8 mouse cellular contexts compared by ENCODE assay signal in the genomic region with DNA sequence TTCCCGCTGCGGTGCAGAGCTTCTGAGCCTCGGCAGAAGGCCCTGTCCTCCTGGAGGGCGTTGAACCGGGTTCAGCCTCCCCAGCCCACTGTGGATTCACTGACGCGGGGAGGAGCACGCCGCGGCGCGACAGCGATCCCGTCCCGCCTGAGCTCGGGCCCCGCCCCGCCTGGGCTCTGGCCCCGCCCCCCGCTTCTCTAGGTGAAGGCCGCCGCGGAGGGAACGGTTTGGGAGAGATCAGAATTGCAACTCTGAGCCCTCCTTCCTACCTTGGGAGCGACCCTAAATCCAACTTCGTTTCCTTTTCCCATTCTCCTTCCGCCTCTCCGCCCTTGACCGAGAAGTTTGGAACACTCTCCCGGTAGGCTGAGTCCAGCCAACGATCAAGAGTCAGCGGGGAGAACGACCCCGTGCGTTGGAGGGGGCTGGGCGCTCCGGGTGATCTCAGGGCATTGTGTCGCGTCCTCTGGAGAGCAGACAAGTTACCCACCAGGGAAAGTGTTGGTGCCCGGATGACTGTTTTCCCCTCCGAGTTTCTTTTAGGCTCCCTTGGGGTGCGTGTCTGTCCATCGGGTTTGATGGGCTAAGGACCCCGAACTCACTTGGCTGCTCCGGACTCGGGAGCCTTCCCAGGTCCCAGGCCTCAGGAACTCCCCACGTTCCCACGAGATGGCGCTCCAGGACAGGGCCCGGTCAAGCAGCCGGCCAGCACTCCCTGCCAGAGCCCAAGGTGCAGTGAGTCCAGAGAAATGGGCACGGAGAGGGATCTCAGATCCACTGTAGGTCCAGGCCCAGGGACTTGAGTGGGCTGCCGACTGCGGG. TPM values are rescaled to one million over a fixed set of nuclear protein-coding genes. Genes with fewer than 3 reads are reported as not detected.
DNase-seq lines count a peak whose midpoint lies in the region; ATAC-seq lines count a peak whose summit lies in the region.

No protein-coding gene starts in this region.

- WGBS in embryonic facial prominence, embryonic 14.5 days: under 1% methylated on average over 46 of the region's 54 CpGs
- WGBS in limb, embryonic 15.5 days: under 1% methylated on average over 54 of the region's 54 CpGs
- under 1% methylated on average over 54 of the region's 54 CpGs for WGBS in midbrain, embryonic 15.5 days

- peaks cover 24% of the 10 kb centered on the region; the same call in 1 of the 2 replicates for H3K27me3 ChIP-seq in embryonic facial prominence, embryonic 14.5 days (replicated peaks; ENCODE audit: control insufficient read depth, insufficient read depth, low read length)
- peaks cover 43% of the 10 kb centered on the region for H3K27me3 ChIP-seq in limb, embryonic 15.5 days
- H3K27me3 ChIP-seq in midbrain, embryonic 15.5 days (replicated peaks): peaks cover 75% of the 10 kb centered on the region

- no peak for ATAC-seq in CD4-positive, CD25-positive, alpha-beta regulatory T cell, adult 4 months
- ATAC-seq in embryonic facial prominence, embryonic 14.5 days (ENCODE audit: low read depth): peak; percentile 47
- peak; percentile 74 for ATAC-seq in limb, embryonic 15.5 days (ENCODE audit: insufficient number of reproducible peaks, low FRiP score, low TSS enrichment, low read depth)
- ATAC-seq in midbrain, embryonic 15.5 days (replicated peaks): peak; percentile 36; the same call in 1 of the 2 replicates

- peak; percentile 73 for DNase-seq in CD4-positive, CD25-positive, alpha-beta regulatory T cell, adult 2 months (ENCODE audit: low read depth, low spot score)
- DNase-seq in embryonic facial prominence, embryonic 14.5 days (ENCODE audit: low spot score): peak; percentile 93
- DNase-seq in heart, adult 8-10 months (ENCODE audit: low spot score): peak; percentile 91
- peak; percentile 93 for DNase-seq in kidney, adult 9 months
- peak; percentile 66 to 83 for DNase-seq in spleen, postnatal 10 days (ENCODE audit: low spot score in 2 of 2)

- H3K36me3 ChIP-seq in embryonic facial prominence, embryonic 14.5 days (ENCODE audit: control insufficient read depth, insufficient read depth, low read length): peaks cover 14% of the 10 kb centered on the region; the same call in 1 of the 2 replicates
- H3K36me3 ChIP-seq in limb, embryonic 15.5 days: no peaks in the 10 kb centered on the region
- no peaks in the 10 kb centered on the region for H3K36me3 ChIP-seq in midbrain, embryonic 15.5 days (replicated peaks)

- H3K9me3 ChIP-seq in embryonic facial prominence, embryonic 14.5 days (ENCODE audit: control insufficient read depth, low read length): no peaks in the 10 kb centered on the region
- no peaks in the 10 kb centered on the region for H3K9me3 ChIP-seq in limb, embryonic 15.5 days
- no peaks in the 10 kb centered on the region for H3K9me3 ChIP-seq in midbrain, embryonic 15.5 days

- H3K27ac ChIP-seq in embryonic facial prominence, embryonic 14.5 days (replicated peaks; ENCODE audit: low read depth, low read length): peak overlapping the region; percentile 94
- peak overlapping the region; percentile 72 for H3K27ac ChIP-seq in limb, embryonic 15.5 days
- no peak overlapping the region for H3K27ac ChIP-seq in midbrain, embryonic 15.5 days

- H3K4me3 ChIP-seq in embryonic facial prominence, embryonic 14.5 days (ENCODE audit: low read depth, low read length): peak overlapping the region; percentile 70
- peak overlapping the region; percentile 54 for H3K4me3 ChIP-seq in limb, embryonic 15.5 days
- H3K4me3 ChIP-seq in midbrain, embryonic 15.5 days: peak overlapping the region; percentile 32

- H3K9ac ChIP-seq in embryonic facial prominence, embryonic 14.5 days (ENCODE audit: low read depth, low read length): peak overlapping the region; percentile 97
- H3K9ac ChIP-seq in limb, embryonic 15.5 days: peak overlapping the region; percentile 24
- H3K9ac ChIP-seq in midbrain, embryonic 15.5 days: no peak overlapping the region; the same call in 1 of the 2 replicates

- peaks cover 11% of the 10 kb centered on the region; the same call in 1 of the 2 replicates for H3K4me1 ChIP-seq in embryonic facial prominence, embryonic 14.5 days (ENCODE audit: control insufficient read depth, insufficient read depth, low read length)
- peaks cover 39% of the 10 kb centered on the region for H3K4me1 ChIP-seq in limb, embryonic 15.5 days
- H3K4me1 ChIP-seq in midbrain, embryonic 15.5 days: peaks cover 34% of the 10 kb centered on the region

- peak overlapping the region; percentile 72 for H3K4me2 ChIP-seq in embryonic facial prominence, embryonic 14.5 days (ENCODE audit: low read depth, low read length)
- peak overlapping the region; percentile 81 for H3K4me2 ChIP-seq in limb, embryonic 15.5 days
- peak overlapping the region; percentile 74 for H3K4me2 ChIP-seq in midbrain, embryonic 15.5 days

RNA-seq across cellular contexts. Expression of a gene that starts 5.8 kb away (rescaled TPM):
- under 1 TPM in 1 of 2 experiments, not detected in 1; 0.59 TPM for polyA plus RNA-seq in CD4-positive, CD25-positive, alpha-beta regulatory T cell, adult 4 months (2017; shearing (Covaris generic))
- polyA plus RNA-seq in embryonic facial prominence, embryonic 14.5 days (2014; fragmentation: Nextera tagmentation; extraction: Ambion mirVana): not detected in 2 replicates
- not detected for total RNA-seq in heart, adult 8-10 months (2022)
- polyA plus RNA-seq in limb, embryonic 15.5 days (2015; fragmentation: Nextera tagmentation; extraction: Ambion mirVana): not detected in 2 replicates
- polyA plus RNA-seq in midbrain, embryonic 15.5 days (2015; fragmentation: Nextera tagmentation; extraction: Ambion mirVana): not detected in 2 replicates

RNA-seq across cellular contexts. Expression of a gene that starts 12.0 kb away (rescaled TPM):
- not detected for polyA plus RNA-seq in CD4-positive, CD25-positive, alpha-beta regulatory T cell, adult 4 months (2017; shearing (Covaris generic))
- 6.3 and 6.5 TPM in 2 replicates for polyA plus RNA-seq in embryonic facial prominence, embryonic 14.5 days (2014; fragmentation: Nextera tagmentation; extraction: Ambion mirVana)
- total RNA-seq in heart, adult 8-10 months (2022): 1 to 10 TPM; 4.1 to 6.6 (median 4.7) TPM
- 3.4 and 4.1 TPM in 2 replicates for polyA plus RNA-seq in limb, embryonic 15.5 days (2015; fragmentation: Nextera tagmentation; extraction: Ambion mirVana)
- 1.0 TPM in 2 replicates for polyA plus RNA-seq in midbrain, embryonic 15.5 days (2015; fragmentation: Nextera tagmentation; extraction: Ambion mirVana)

RNA-seq across cellular contexts. Expression of a gene that starts 41.9 kb away (rescaled TPM):
- polyA plus RNA-seq in CD4-positive, CD25-positive, alpha-beta regulatory T cell, adult 4 months (2017; shearing (Covaris generic)): not detected
- 0.85 and 1.4 TPM in 2 replicates for polyA plus RNA-seq in embryonic facial prominence, embryonic 14.5 days (2014; fragmentation: Nextera tagmentation; extraction: Ambion mirVana)
- total RNA-seq in heart, adult 8-10 months (2022): not detected
- polyA plus RNA-seq in limb, embryonic 15.5 days (2015; fragmentation: Nextera tagmentation; extraction: Ambion mirVana): 14.9 and 21.9 TPM in 2 replicates
- 0.34 and 0.46 TPM in 2 replicates for polyA plus RNA-seq in midbrain, embryonic 15.5 days (2015; fragmentation: Nextera tagmentation; extraction: Ambion mirVana)
